Mouse (Mus musculus) kidney, adult 2 months (tissue): ENCODE measurements around the gene Ghrh. TPM values are rescaled to one million over a fixed set of nuclear protein-coding genes. Genes with fewer than 3 reads are reported as not detected.

ENCODE experiments used
- DNase-seq: peaks from one replicate; pipeline ENCODE4 v3.0.0; 2021
- H3K27ac ChIP-seq: fragments of 200-500 bp; 2 replicates; pipeline ENCODE4 v1.5.1; 2012; ENCODE audit warnings: low read depth, low read length, control low read depth, inconsistent platforms; ENCODE audit not compliant: insufficient read depth
- H3K27me3 ChIP-seq: fragments of 200-500 bp; replicated peaks from 2 replicates; pipeline ENCODE4 v1.6.1; 2012; ENCODE audit warnings: mild to moderate bottlenecking, moderate library complexity, low read length, inconsistent platforms; ENCODE audit not compliant: control insufficient read depth, insufficient read depth
- H3K36me3 ChIP-seq: fragments of 200-500 bp; 2 replicates; pipeline ENCODE4 v1.6.1; 2012; ENCODE audit warnings: mild to moderate bottlenecking, moderate library complexity, low read length, inconsistent platforms; ENCODE audit not compliant: control insufficient read depth, insufficient read depth
- H3K4me1 ChIP-seq: fragments of 200-500 bp; 2 replicates; pipeline ENCODE4 v1.6.1; 2011; ENCODE audit warnings: low read length; ENCODE audit not compliant: control insufficient read depth, insufficient read depth
- H3K4me3 ChIP-seq: fragments of 200-500 bp; 2 replicates; pipeline ENCODE4 v1.5.1; 2011; ENCODE audit warnings: mild to moderate bottlenecking, low read depth, low read length, control low read depth; ENCODE audit not compliant: insufficient read depth
- CTCF ChIP-seq: fragments of 200-500 bp; conservative IDR thresholded peaks from 2 replicates; pipeline ENCODE4 v1.5.1; 2011; ENCODE audit warnings: low read depth, mild to moderate bottlenecking, control low read depth, low read length, moderate library complexity, mixed read lengths; ENCODE audit not compliant: insufficient read depth, insufficient read length
- POLR2A ChIP-seq: fragments of 200-500 bp; IDR thresholded peaks from one replicate; pipeline ENCODE4 v1.6.1; 2011; ENCODE audit warnings: low read depth, low read length, control low read depth
- WGBS: fragments of 180-500 bp; shearing (Covaris S2); methylation state at CpG from one replicate; pipeline ENCODE4 v1.1.7; 2018; 5-methylcytosine and 5-hydroxymethylcytosine counted together
- polyA plus RNA-seq: library from polyadenylated mRNA; depleted of rRNA; stranded (reverse); fragments of >200 nt; gene quantifications from 2 replicates; pipeline ENCODE4 v1.2.3, GENCODE M21; 2012; rRNA removed

The Ghrh gene
- polyA plus RNA-seq, 1 experiment = not detected

DNA sequence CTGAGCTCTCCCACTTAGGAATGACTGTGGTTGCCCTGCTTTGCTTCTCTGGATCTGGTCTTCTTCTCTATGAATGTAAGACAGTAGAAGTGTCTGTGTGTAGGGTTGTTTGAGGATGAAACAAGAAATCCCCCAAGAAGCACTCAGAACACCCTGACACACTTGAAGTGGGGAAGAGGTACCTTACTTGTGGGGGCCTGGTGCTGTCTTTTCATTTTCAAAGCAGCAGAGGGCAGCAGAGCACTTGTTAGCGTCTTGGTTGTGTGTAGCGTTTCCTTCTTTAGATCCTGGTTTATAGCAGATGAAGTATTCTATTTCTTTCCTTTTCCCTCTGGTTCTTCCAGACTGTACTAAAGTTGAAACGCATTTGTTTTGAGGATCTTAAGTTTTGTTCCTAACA is 59.8 kb downstream of the Ghrh start:
- DNase-seq = peak; percentile 47
- TF ChIP-seq POLR2A (no peak), CTCF (peak; percentile 61)
- 9% methylated on average over 3 of the region's 3 CpGs for WGBS
- H3K4me1 ChIP-seq = no peaks in the 10 kb centered on the region
- H3K36me3 ChIP-seq = no peaks in the 10 kb centered on the region; the same call in 1 of the 2 replicates
- no peak overlapping the region for H3K4me3 ChIP-seq
- no peak overlapping the region for H3K27ac ChIP-seq
- no peaks in the 10 kb centered on the region for H3K27me3 ChIP-seq

DNA sequence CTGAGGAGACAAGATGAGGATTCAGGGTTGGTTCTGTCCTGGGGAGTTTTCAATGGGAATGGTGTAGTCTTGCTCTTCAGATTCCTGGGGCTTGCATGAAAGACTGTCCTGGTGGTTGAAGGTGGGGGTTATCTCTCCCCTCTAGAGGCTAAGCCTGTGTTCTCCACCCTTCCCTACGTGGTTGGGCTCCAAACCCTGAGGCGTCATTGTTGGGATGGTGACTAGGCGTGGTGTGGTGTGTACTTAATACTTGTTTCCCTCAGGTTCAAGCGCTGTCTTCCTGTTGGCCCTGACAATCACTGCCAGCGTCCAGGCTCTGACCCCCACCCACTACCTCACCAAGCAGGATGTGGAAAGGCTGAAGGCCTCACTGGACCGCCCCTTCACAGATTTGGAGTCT is 64.0 kb downstream of the Ghrh start:
- H3K4me3 ChIP-seq = no peak overlapping the region
- WGBS = 89% methylated on average over 6 of the region's 6 CpGs
- H3K27me3 ChIP-seq = no peaks in the 10 kb centered on the region
- H3K27ac ChIP-seq = no peak overlapping the region
- TF ChIP-seq CTCF (no peak), POLR2A (no peak)
- peaks cover 4% of the 10 kb centered on the region; the same call in 1 of the 2 replicates for H3K4me1 ChIP-seq
- no peak for DNase-seq
- no peaks in the 10 kb centered on the region for H3K36me3 ChIP-seq

Other genes with a start within 250 kb of the Ghrh start
- 16.4 and 23.5 TPM in 2 replicates for gene Samhd1, start 212.2 kb downstream of the Ghrh start, polyA plus RNA-seq
- 3.1 and 3.2 TPM in 2 replicates for gene Rbl1, start 143.0 kb downstream of the Ghrh start, polyA plus RNA-seq
- gene Rpn2, start 68.5 kb downstream of the Ghrh start, polyA plus RNA-seq = 171 and 196 TPM in 2 replicates
- 0.12 and 0.13 TPM in 2 replicates for gene Mroh8, start 68.0 kb downstream of the Ghrh start, polyA plus RNA-seq
- 70.0 and 75.9 TPM in 2 replicates for gene Manbal, start 20.1 kb upstream of the Ghrh start, polyA plus RNA-seq
- gene Src, start 70.9 kb upstream of the Ghrh start, polyA plus RNA-seq = 31.8 and 33.9 TPM in 2 replicates
- gene Nnat, start 212.6 kb upstream of the Ghrh start, polyA plus RNA-seq = 1.9 and 3.9 TPM in 2 replicates
- 43.7 and 49.5 TPM in 2 replicates for gene Blcap, start 223.8 kb upstream of the Ghrh start, polyA plus RNA-seq